Mouse (Mus musculus) bone marrow macrophage, adult 2 months (primary cell): ENCODE data around the gene P4ha1.

Experiments
- CTCF ChIP-seq: IDR thresholded peaks from 2 replicates; pipeline ENCODE4 v1.5.1; 2012; ENCODE audit warnings: low read depth, mild to moderate bottlenecking, low read length, moderate library complexity
- POLR2A ChIP-seq: IDR thresholded peaks from 2 replicates; pipeline ENCODE4 v1.6.1; 2012; ENCODE audit warnings: mild to moderate bottlenecking, low read depth, low read length, borderline replicate concordance

DNA sequence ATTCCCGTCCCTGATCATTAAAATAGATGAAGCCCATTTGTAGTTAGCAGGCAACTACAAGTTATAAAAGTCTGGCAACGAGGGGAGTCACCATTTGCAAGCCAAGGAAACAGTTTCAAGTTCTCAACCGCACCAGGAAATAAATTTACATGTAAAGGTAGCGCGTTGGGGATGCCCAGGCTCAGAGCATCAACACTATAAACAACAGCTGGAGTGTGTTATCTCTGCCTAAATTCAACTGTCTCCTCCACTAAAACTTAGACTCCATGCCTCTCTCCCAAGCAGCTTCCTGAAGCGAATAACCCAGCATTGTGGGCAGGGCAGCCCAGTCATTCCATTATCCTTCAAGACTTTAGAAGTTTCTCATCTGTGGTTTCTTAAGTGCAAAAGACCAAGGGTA, 85.4 kb downstream of the P4ha1 start:
- no peak for TF ChIP-seq CTCF
- no peak for TF ChIP-seq POLR2A
